Mouse (Mus musculus): ENCODE measurements at regions not wholly inside any gene's neighbourhood (a gene's known extent, or its start where the extent isn't known, plus 50 kb on each side); places are given as distances from the start of the nearest gene placed in this dataset.
A peak's percentile ranks its signal among the peaks of the same experiment; 100 is the strongest.

GRCm38 (mm10) chrX:21293666-21294065 is 118.2 kb upstream of the Gm21876 start:
- H3K4me1 ChIP-seq, result no peaks in the 10 kb centered on the region
- H3K27me3 ChIP-seq (replicated peaks), result no peaks in the 10 kb centered on the region
- TF ChIP-seq FLI1 (IDR thresholded peaks at IDR 0.05; ENCODE audit: low read length), result no peak
- no peak for TF ChIP-seq GATA1 (IDR thresholded peaks at IDR 0.05; ENCODE audit: borderline replicate concordance, low read length)
- no peaks in the 10 kb centered on the region for H3K36me3 ChIP-seq (replicated peaks; ENCODE audit: low read length)
- no peak overlapping the region for H3K4me3 ChIP-seq (replicated peaks)
- H3K9me3 ChIP-seq, result no peaks in the 10 kb centered on the region

DNA sequence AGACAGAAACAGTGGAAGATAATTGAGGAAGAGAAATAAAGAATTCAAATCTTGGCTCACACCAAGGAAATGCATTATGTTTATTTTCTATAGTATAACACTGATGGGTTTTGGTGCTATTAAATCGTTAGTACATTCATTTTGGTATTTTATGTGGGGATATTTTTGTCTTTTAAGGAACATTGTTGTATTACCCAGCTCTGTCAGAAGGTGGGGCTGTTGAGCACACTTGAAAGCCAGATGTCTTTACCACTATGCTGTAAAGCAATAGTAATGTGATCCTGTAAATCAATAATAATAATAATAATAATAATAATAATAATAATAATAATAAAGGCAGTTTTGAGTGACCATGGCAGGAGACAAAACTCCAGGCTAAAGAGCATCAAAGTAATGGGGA is 120.0 kb upstream of the Gm21876 start:
- H3K36me3 ChIP-seq (replicated peaks; ENCODE audit: low read length), result no peaks in the 10 kb centered on the region
- no peak overlapping the region for H3K4me3 ChIP-seq (replicated peaks)
- no peak for TF ChIP-seq FLI1 (IDR thresholded peaks at IDR 0.05; ENCODE audit: low read length)
- TF ChIP-seq GATA1 (IDR thresholded peaks at IDR 0.05; ENCODE audit: borderline replicate concordance, low read length), result no peak
- H3K4me1 ChIP-seq, result no peaks in the 10 kb centered on the region
- no peaks in the 10 kb centered on the region for H3K27me3 ChIP-seq (replicated peaks)
- H3K9me3 ChIP-seq, result peaks cover 6% of the 10 kb centered on the region; the same call in 1 of the 2 replicates

DNA sequence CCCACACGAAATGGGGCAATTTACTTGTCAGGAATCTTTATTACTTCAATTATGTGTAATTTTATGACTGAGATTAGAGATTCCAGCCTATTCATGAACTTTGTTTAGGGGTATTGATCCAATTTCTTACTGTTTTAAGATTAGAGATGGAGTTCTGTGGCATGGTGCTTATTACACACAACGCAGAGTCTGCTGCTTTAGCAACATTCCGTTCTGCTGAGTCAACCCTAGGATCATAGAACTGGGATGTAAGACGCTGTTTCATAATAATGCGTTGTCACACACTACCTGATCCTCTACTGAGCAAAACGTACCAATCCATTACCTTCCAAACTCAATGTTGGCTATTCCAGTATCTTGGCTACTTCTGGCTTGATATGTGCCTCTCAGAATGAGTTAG is 121.9 kb upstream of the Gm21876 start:
- Histone ChIP-seq H3K9me3 (peaks cover 16% of the 10 kb centered on the region), H3K27me3 (replicated peaks) (no peaks in the 10 kb centered on the region), H3K36me3 (replicated peaks; ENCODE audit: low read length) (no peaks in the 10 kb centered on the region), H3K4me1 (no peaks in the 10 kb centered on the region), H3K4me3 (replicated peaks) (no peak overlapping the region)
- TF ChIP-seq GATA1 (IDR thresholded peaks at IDR 0.05; ENCODE audit: borderline replicate concordance, low read length), result no peak
- TF ChIP-seq FLI1 (IDR thresholded peaks at IDR 0.05; ENCODE audit: low read length), result no peak

DNA sequence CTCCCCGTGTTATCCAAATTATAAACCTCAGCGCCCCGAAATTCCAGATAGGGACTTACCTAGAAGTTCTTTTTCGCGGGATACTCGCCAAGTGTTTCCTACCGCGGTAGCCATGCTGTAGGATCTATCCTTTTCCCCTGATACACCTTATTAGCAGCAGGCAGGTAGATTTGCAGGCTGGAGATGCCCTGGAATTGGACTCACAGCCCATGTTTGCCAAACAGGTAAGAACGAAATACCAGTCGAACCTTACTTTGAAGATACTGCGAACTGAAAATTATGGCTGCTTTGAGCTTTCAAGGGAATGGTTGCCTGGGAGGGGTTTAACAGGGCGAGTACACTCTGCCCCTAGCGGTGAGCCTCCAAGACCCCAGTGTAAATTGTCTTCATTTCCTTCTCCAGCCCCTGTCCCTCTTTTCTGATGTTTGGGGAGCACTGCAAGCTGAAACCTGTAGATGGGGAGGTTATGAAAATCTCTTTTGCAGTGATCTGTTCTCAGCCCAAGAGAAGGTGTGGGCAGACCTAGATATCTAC is 149.8 kb upstream of the Agtr2 start:
- Histone ChIP-seq H3K27me3 (replicated peaks) (peaks cover 3% of the 10 kb centered on the region), H3K36me3 (replicated peaks; ENCODE audit: low read length) (no peaks in the 10 kb centered on the region), H3K9me3 (no peaks in the 10 kb centered on the region), H3K4me1 (no peaks in the 10 kb centered on the region), H3K4me3 (replicated peaks) (no peak overlapping the region)
- TF ChIP-seq FLI1 (IDR thresholded peaks at IDR 0.05; ENCODE audit: low read length) (no peak), GATA1 (IDR thresholded peaks at IDR 0.05; ENCODE audit: borderline replicate concordance, low read length) (no peak)

DNA sequence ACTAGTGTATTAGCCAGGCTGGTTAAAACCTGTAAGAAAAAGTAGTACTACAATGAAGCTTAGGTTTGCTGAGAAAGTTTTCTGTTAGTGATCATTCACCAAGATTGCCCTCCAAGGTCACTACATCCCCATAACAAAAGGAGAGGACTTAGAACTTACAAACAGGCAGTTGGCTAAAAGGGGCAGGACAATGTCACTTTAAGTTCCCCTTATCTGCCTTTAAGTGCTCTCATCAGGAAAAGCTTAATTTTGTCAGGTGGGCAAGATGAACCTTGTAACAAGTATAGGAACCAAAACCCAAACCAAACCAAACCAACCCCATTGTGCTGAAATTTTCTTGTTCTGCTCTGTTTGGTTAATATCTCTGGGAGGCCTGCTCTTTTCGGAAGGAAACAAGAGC is 139.9 kb upstream of the Agtr2 start:
- Histone ChIP-seq H3K4me3 (replicated peaks) (no peak overlapping the region), H3K9me3 (no peaks in the 10 kb centered on the region), H3K27me3 (replicated peaks) (no peaks in the 10 kb centered on the region), H3K36me3 (replicated peaks; ENCODE audit: low read length) (no peaks in the 10 kb centered on the region), H3K4me1 (no peaks in the 10 kb centered on the region)
- TF ChIP-seq GATA1 (IDR thresholded peaks at IDR 0.05; ENCODE audit: borderline replicate concordance, low read length), result no peak
- TF ChIP-seq FLI1 (IDR thresholded peaks at IDR 0.05; ENCODE audit: low read length), result no peak

DNA sequence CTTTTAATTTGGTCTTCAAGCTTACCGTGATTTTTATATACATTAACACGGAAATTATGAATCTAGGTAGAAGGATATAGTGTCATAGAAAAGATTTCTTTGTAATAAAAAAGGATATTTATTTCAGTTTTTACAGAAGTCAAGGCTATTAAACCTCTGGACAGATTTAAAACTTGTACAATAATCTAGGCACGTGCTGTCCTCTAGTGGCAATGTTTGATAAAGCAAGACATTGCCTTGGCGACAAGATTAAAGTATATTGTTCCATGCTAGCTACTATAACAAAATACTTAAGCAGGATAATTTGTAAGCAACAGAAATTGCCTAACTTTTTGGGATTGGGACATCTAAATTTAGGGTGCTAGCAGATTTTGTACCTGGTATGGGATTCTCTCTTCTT is 133.8 kb upstream of the Agtr2 start:
- H3K9me3 ChIP-seq, result no peaks in the 10 kb centered on the region
- peaks cover 2% of the 10 kb centered on the region for H3K27me3 ChIP-seq (replicated peaks)
- H3K4me3 ChIP-seq (replicated peaks), result no peak overlapping the region
- no peaks in the 10 kb centered on the region for H3K4me1 ChIP-seq
- no peak for TF ChIP-seq FLI1 (IDR thresholded peaks at IDR 0.05; ENCODE audit: low read length)
- no peak for TF ChIP-seq GATA1 (IDR thresholded peaks at IDR 0.05; ENCODE audit: borderline replicate concordance, low read length)
- H3K36me3 ChIP-seq (replicated peaks; ENCODE audit: low read length), result no peaks in the 10 kb centered on the region

GRCm38 (mm10) chrX:21352350-21352749 is 132.0 kb upstream of the Agtr2 start:
- no peaks in the 10 kb centered on the region for H3K4me1 ChIP-seq
- H3K9me3 ChIP-seq, result no peaks in the 10 kb centered on the region
- no peak overlapping the region for H3K4me3 ChIP-seq (replicated peaks)
- peaks cover 2% of the 10 kb centered on the region for H3K27me3 ChIP-seq (replicated peaks)
- no peaks in the 10 kb centered on the region for H3K36me3 ChIP-seq (replicated peaks; ENCODE audit: low read length)
- TF ChIP-seq FLI1 (IDR thresholded peaks at IDR 0.05; ENCODE audit: low read length) (no peak), GATA1 (IDR thresholded peaks at IDR 0.05; ENCODE audit: borderline replicate concordance, low read length) (no peak)

DNA sequence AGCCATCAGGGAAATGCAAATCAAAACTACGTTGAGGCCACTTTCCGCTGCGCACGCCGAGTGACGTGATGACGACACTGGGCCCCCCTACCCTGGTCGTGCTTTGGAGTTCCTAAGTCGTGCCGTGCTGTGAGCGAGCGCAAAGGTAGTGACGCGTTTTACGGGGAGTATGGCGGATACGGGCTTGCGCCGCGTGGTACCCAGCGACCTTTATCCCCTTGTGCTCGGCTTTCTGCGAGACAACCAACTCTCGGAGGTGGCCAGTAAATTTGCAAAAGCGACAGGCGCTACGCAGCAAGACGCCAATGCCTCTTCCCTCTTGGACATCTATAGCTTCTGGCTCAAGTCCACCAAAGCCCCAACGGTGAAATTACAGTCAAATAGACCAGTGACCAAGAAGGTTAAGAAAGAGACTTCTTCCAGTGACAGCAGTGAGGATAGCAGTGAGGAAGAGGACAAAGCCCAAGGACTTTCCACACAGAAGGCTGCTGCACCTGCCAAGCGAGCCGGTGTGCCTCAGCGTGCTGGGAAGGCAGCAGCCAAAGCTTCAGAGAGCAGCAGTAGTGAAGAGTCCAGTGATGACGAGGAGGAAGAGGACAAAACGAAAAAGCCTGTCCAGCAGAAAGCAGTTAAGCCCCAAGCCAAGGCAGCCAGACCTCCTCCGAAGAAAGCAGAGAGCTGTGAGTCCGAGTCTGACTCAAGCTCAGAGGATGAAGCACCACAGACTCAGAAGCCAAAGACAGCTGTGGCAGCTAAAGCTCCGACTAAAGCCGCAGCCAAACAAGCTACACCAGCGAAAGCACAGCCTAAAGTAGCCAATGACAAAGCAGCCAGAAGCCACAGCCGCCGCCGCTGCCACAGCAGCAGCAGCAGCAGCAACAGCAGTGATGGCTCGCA is 123.3 kb upstream of the Agtr2 start:
- Histone ChIP-seq H3K9me3 (0 out of 2 replicates have a peak, but pooled peaks cover 5% of the 10 kb centered on the region), H3K36me3 (replicated peaks; ENCODE audit: low read length) (no peaks in the 10 kb centered on the region), H3K4me1 (peaks cover 10% of the 10 kb centered on the region; the same call in 1 of the 2 replicates), H3K4me3 (replicated peaks) (peak overlapping the region; percentile 89), H3K27me3 (replicated peaks) (peaks cover 23% of the 10 kb centered on the region)
- no peak for TF ChIP-seq GATA1 (IDR thresholded peaks at IDR 0.05; ENCODE audit: borderline replicate concordance, low read length)
- no peak for TF ChIP-seq FLI1 (IDR thresholded peaks at IDR 0.05; ENCODE audit: low read length)

GRCm38 (mm10) chrX:21385221-21385620 is 99.1 kb upstream of the Agtr2 start:
- Histone ChIP-seq H3K27me3 (replicated peaks) (no peaks in the 10 kb centered on the region), H3K4me3 (replicated peaks) (no peak overlapping the region), H3K9me3 (no peaks in the 10 kb centered on the region), H3K4me1 (no peaks in the 10 kb centered on the region), H3K36me3 (replicated peaks; ENCODE audit: low read length) (no peaks in the 10 kb centered on the region)
- TF ChIP-seq FLI1 (IDR thresholded peaks at IDR 0.05; ENCODE audit: low read length) (no peak), GATA1 (IDR thresholded peaks at IDR 0.05; ENCODE audit: borderline replicate concordance, low read length) (no peak)

- TF ChIP-seq GATA1 (IDR thresholded peaks at IDR 0.05; ENCODE audit: borderline replicate concordance, low read length) (no peak), FLI1 (IDR thresholded peaks at IDR 0.05; ENCODE audit: low read length) (no peak)
- peaks cover 5% of the 10 kb centered on the region; the same call in 1 of the 2 replicates for H3K9me3 ChIP-seq
- H3K36me3 ChIP-seq (replicated peaks; ENCODE audit: low read length), result no peaks in the 10 kb centered on the region
- H3K4me3 ChIP-seq (replicated peaks), result no peak overlapping the region
- no peaks in the 10 kb centered on the region for H3K27me3 ChIP-seq (replicated peaks)
- no peaks in the 10 kb centered on the region for H3K4me1 ChIP-seq
Observed at GRCm38 (mm10) chrX:21389992-21390391, 94.4 kb upstream of the Agtr2 start.

Data from megakaryocyte, embryonic 14.5 days (primary cell).